8 mouse cellular contexts compared by ENCODE assay signal in the genomic region with DNA sequence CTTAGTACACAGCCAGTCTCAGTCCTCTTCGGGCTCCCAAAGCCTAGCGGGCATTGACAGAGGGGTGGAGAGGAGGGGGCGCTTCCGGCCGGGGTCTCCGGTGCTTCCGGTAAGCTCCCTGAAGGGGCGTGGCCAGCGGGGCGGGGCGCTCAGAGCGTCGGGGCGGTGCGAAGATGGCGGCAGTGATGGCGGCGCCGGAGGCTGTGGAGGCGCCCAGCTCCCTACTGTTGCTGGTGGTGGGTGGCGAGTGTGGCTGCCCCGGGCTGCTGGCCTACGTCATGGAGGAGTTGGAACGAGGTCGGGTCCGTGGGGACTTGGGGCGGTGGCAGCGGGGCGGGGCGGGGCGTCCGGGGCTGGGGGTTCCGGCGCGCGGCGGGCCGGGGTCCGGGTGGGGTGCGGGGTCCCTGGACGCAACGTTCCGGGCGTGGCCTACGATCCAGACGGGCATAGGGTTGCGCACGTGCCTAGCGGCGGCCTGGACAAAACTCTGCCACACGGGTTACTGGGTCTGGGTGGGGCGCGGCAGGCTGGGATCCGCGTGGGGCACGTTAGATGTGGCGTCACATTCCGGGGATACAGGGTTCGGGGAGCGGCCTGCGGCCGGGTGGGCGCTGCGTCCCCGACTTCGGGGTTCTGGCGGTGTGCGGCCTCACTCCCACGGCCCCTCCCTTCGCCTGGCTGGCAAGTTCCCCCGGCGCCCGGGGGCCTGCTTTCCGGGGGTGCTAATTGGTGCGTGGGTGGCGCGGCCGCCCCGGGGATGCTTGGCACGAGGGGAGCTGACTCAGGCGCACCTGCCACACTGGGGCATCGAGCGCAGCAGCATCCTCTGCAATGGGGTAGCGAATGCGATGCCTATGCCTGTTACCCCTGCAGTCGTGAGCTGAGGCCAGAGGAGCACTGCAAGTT. TPM values are rescaled to one million over a fixed set of nuclear protein-coding genes. Genes with fewer than 3 reads are reported as not detected.
DNase-seq lines count a peak whose midpoint lies in the region; ATAC-seq and TF ChIP-seq lines count a peak whose summit lies in the region.

Gene Map1s, plus strand, starts transcription at position 102 of the 906 bp plus-strand sequence.

- DNase-seq in ES-E14 (ENCODE audit: low read depth, low spot score) = peak; percentile 82
- peak; percentile 85 to 87 for DNase-seq in cerebellum, adult 18-20 months
- peak; percentile 94 for DNase-seq in forebrain, postnatal 0 days
- peak; percentile 73 to 74 for DNase-seq in heart, postnatal 36 days
- peak; percentile 73 to 75 for DNase-seq in layer of hippocampus, adult 8-10 months (ENCODE audit: low spot score in 2 of 2)
- DNase-seq in thymus, adult 2 months = peak; percentile 90

- H3K4me1 ChIP-seq in ES-E14 (ENCODE audit: control insufficient read depth in 2 of 2, insufficient read depth in 2 of 2, low read length in 2 of 2, poor library complexity in 1 of 2) = peaks cover 0 to 6% of the 10 kb centered on the region in 2 experiments; a peak in 1 of 4 replicates
- H3K4me1 ChIP-seq in forebrain, postnatal 0 days (ENCODE audit: insufficient read depth) = 0 out of 2 replicates have a peak, but pooled peaks cover 3% of the 10 kb centered on the region
- peaks cover 16% of the 10 kb centered on the region for H3K4me1 ChIP-seq in lung, embryonic 15.5 days
- H3K4me1 ChIP-seq in olfactory bulb, adult 2 months (ENCODE audit: control insufficient read depth, insufficient read depth, low read length) = peaks cover 12% of the 10 kb centered on the region
- peaks cover 10% of the 10 kb centered on the region for H3K4me1 ChIP-seq in thymus, adult 2 months (replicated peaks; ENCODE audit: control insufficient read depth, insufficient read depth, low read length)

- intact Hi-C loops in heart, postnatal 36 days (cut with DNase I) = no loop called here

- WGBS in forebrain, postnatal 0 days = 2% methylated on average over 69 of the region's 86 CpGs
- WGBS in lung, embryonic 15.5 days = under 1% methylated on average over 86 of the region's 86 CpGs
- under 1% methylated on average over 71 of the region's 86 CpGs for WGBS in olfactory bulb, adult 2 months
- WGBS in thymus, adult 2 months = 1% methylated on average over 78 of the region's 86 CpGs

- peak within 1 kb of the TSS; percentile 90 for H3K4me2 ChIP-seq in forebrain, postnatal 0 days (ENCODE audit: low read depth)
- H3K4me2 ChIP-seq in lung, embryonic 15.5 days = peak within 1 kb of the TSS; percentile 89

- no peaks in the 10 kb centered on the region for H3K9me3 ChIP-seq in ES-E14 (ENCODE audit: control insufficient read depth, insufficient read depth, low read depth, low read length)
- H3K9me3 ChIP-seq in forebrain, postnatal 0 days (ENCODE audit: low read length) = no peaks in the 10 kb centered on the region
- no peaks in the 10 kb centered on the region for H3K9me3 ChIP-seq in lung, embryonic 15.5 days

- 0 out of 2 replicates have a peak, but pooled peaks have one; percentile 8 for TF ChIP-seq POLR2A in olfactory bulb, adult 2 months (IDR thresholded peaks at IDR 0.05; ENCODE audit: insufficient read depth, low read depth, low read length)
- peak; percentile 67 for TF ChIP-seq POLR2A in thymus, adult 2 months (IDR thresholded peaks at IDR 0.05; ENCODE audit: control insufficient read depth, extremely low read depth, insufficient read depth, low read length, poor library complexity)

- ATAC-seq in forebrain, postnatal 0 days = peak; percentile 98
- peak; percentile 90 for ATAC-seq in lung, embryonic 15.5 days (ENCODE audit: borderline replicate concordance, extremely low read depth, low FRiP score, low TSS enrichment)

- peak within 1 kb of the TSS; percentile 88 for H3K27ac ChIP-seq in ES-E14 (ENCODE audit: insufficient read depth, low read depth, low read length, poor library complexity, severe bottlenecking)
- H3K27ac ChIP-seq in forebrain, postnatal 0 days (ENCODE audit: low read depth, low read length) = peak within 1 kb of the TSS; percentile 93
- peak within 1 kb of the TSS; percentile 94 for H3K27ac ChIP-seq in lung, embryonic 15.5 days
- peak within 1 kb of the TSS; percentile 86 for H3K27ac ChIP-seq in olfactory bulb, adult 2 months (ENCODE audit: insufficient read depth, low read depth, low read length)
- H3K27ac ChIP-seq in thymus, adult 2 months (ENCODE audit: control insufficient read depth, insufficient read depth, low read length) = peak within 1 kb of the TSS; percentile 30; the same call in 1 of the 2 replicates

- no peaks in the 10 kb centered on the region; the same call in 1 of the 2 replicates for H3K36me3 ChIP-seq in ES-E14 (ENCODE audit: control insufficient read depth, insufficient read depth, low read length, poor library complexity, severe bottlenecking)
- peaks cover 8% of the 10 kb centered on the region; the same call in 1 of the 2 replicates for H3K36me3 ChIP-seq in forebrain, postnatal 0 days (ENCODE audit: insufficient read depth)
- peaks cover 5% of the 10 kb centered on the region for H3K36me3 ChIP-seq in lung, embryonic 15.5 days
- no peaks in the 10 kb centered on the region for H3K36me3 ChIP-seq in thymus, adult 2 months (ENCODE audit: control insufficient read depth, insufficient read depth, low read length)

- H3K4me3 ChIP-seq in ES-E14 (ENCODE audit: insufficient read depth in 1 of 2, low read depth in 1 of 2, low read length in 2 of 2, poor library complexity in 1 of 2, severe bottlenecking in 1 of 2) = peak within 1 kb of the TSS; percentile 96 to 99
- peak within 1 kb of the TSS; percentile 83 for H3K4me3 ChIP-seq in forebrain, postnatal 0 days (ENCODE audit: low read depth, low read length)
- peak within 1 kb of the TSS; percentile 78 for H3K4me3 ChIP-seq in lung, embryonic 15.5 days
- peak within 1 kb of the TSS; percentile 95 for H3K4me3 ChIP-seq in olfactory bulb, adult 2 months (ENCODE audit: insufficient read depth, low read depth, low read length)
- peak within 1 kb of the TSS; percentile 64 for H3K4me3 ChIP-seq in thymus, adult 2 months (ENCODE audit: control insufficient read depth, insufficient read depth, low read length)

- H3K27me3 ChIP-seq in forebrain, postnatal 0 days (ENCODE audit: insufficient read depth, low read length) = no peaks in the 10 kb centered on the region
- no peaks in the 10 kb centered on the region for H3K27me3 ChIP-seq in lung, embryonic 15.5 days
- H3K27me3 ChIP-seq in thymus, adult 2 months (ENCODE audit: control insufficient read depth, insufficient read depth, low read length) = no peaks in the 10 kb centered on the region

- TF ChIP-seq CTCF in forebrain, postnatal 0 days (IDR thresholded peaks at IDR 0.05; ENCODE audit: low read depth) = no peak
- TF ChIP-seq CTCF in olfactory bulb, adult 2 months (IDR thresholded peaks at IDR 0.05; ENCODE audit: insufficient read depth, low read depth, low read length) = no peak
- TF ChIP-seq CTCF in thymus, adult 2 months (IDR thresholded peaks at IDR 0.05; ENCODE audit: borderline replicate concordance, control insufficient read depth, extremely low read depth, insufficient read depth, low read length, poor library complexity) = peak; percentile 54; the same call in 1 of the 2 replicates

- in situ Hi-C loops in ES-E14 (cut with MboI; ENCODE audit: low sequenced_read_pairs in 2 of 2, unreplicated experiment in 2 of 2) = no loop called here

- peak within 1 kb of the TSS; percentile 96 for H3K9ac ChIP-seq in ES-E14 (ENCODE audit: insufficient read depth, low read depth, low read length, poor library complexity, severe bottlenecking)
- H3K9ac ChIP-seq in forebrain, postnatal 0 days = peak within 1 kb of the TSS; percentile 84
- H3K9ac ChIP-seq in lung, embryonic 15.5 days = peak within 1 kb of the TSS; percentile 75

TF ChIP-seq in ES-E14, 5 proteins besides CTCF, POLR2A, EP300 and RAD21:
- 0 out of 2 replicates have a peak, but pooled peaks have one; percentile 21 for TF ChIP-seq HCFC1 (IDR thresholded peaks at IDR 0.05; ENCODE audit: borderline replicate concordance, insufficient read depth, low read length)
- no peak for TF ChIP-seq ZC3H11A (IDR thresholded peaks at IDR 0.05; ENCODE audit: borderline replicate concordance, low read depth, low read length)

RNA-seq across cellular contexts. Expression of gene Map1s, which starts in this region (rescaled TPM):
- 53.4 and 60.8 TPM in 2 replicates for total RNA-seq in ES-E14 (2012; rRNA removed)
- total RNA-seq in forebrain, postnatal 0 days (2014; rRNA removed) = 57.2 and 68.1 TPM in 2 replicates
- 52.7 and 63.9 TPM in 2 replicates for polyA plus RNA-seq in forebrain, postnatal 0 days (2015; fragmentation: Nextera tagmentation; extraction: Ambion mirVana)
- 10 to 100 TPM; 18.1 to 20.3 TPM for total RNA-seq in heart, postnatal 36 days (2021)
- 10 to 100 TPM; 85.7 to 93.1 (median 88.8) TPM for total RNA-seq in layer of hippocampus, adult 8-10 months (2022)
- polyA plus RNA-seq in lung, embryonic 15.5 days (2015; fragmentation: Nextera tagmentation; extraction: Ambion mirVana) = 49.8 and 50.9 TPM in 2 replicates
- polyA plus RNA-seq in olfactory bulb, adult 2 months (2012; ENCODE audit: insufficient read depth, insufficient read length, low replicate concordance, missing spikeins) = not detected in 2 replicates
- 145 and 151 TPM in 2 replicates for polyA plus RNA-seq in thymus, adult 2 months (2012; rRNA removed)

Comparison
In these comparisons a context has a peak if more than half of its experiments do, and no peak if none do; other contexts are left out.
1. Peak in every context shown above with its lines: DNase-seq, ATAC-seq, H3K4me3 ChIP-seq and H3K27ac ChIP-seq.
2. H3K27ac ChIP-seq: peak in every context shown above with its lines; median percentile 94 in lung, embryonic 15.5 days; 93 in forebrain, postnatal 0 days; 88 in ES-E14; 86 in olfactory bulb, adult 2 months; 30 in thymus, adult 2 months.